Mouse (Mus musculus) myocyte (in vitro differentiated cells): Measurements from ENCODE around the gene Cab39l.

Experiments
- MAX ChIP-seq: IDR thresholded peaks from one replicate; pipeline ENCODE4 v1.6.1; 2011; ENCODE audit warnings: low read depth, mild to moderate bottlenecking, control low read depth
- POLR2A ChIP-seq: IDR thresholded peaks from one replicate; pipeline ENCODE4 v1.6.1; 2011; ENCODE audit warnings: low read depth, mild to moderate bottlenecking, control low read depth, moderate library complexity; ENCODE audit not compliant: insufficient read length
- POLR2AphosphoS2 ChIP-seq: IDR thresholded peaks from one replicate; pipeline ENCODE4 v1.6.1; 2011; ENCODE audit warnings: low read depth, control low read depth; ENCODE audit not compliant: insufficient read length
- TCF12 ChIP-seq: IDR thresholded peaks from one replicate; pipeline ENCODE4 v1.6.1; 2011; ENCODE audit warnings: mild to moderate bottlenecking, control low read depth; ENCODE audit not compliant: poor library complexity, insufficient read depth, severe bottlenecking
- USF1 ChIP-seq: IDR thresholded peaks from one replicate; pipeline ENCODE4 v1.6.1; 2011; ENCODE audit warnings: low read depth, mild to moderate bottlenecking, control low read depth, moderate library complexity

- no peak for TF ChIP-seq POLR2AphosphoS2
- TF ChIP-seq MAX, result no peak
- TF ChIP-seq POLR2A, result no peak
- TF ChIP-seq USF1, result no peak
- no peak for TF ChIP-seq TCF12
Measured at GRCm38 (mm10) chr14:59627142-59627680, 186.4 kb downstream of the Cab39l start.
